Mouse (Mus musculus) left cerebral cortex, postnatal 4 days (tissue): Measurements from ENCODE around the gene Ruvbl2. TPM values are rescaled to one million over a fixed set of nuclear protein-coding genes. Genes with fewer than 3 reads are reported as not detected.

ENCODE experiments used
- DNase-seq: peaks from one replicate; pipeline ENCODE4 v3.0.0-alpha.2; 2022
- intact Hi-C: fragments of 180-260 bp; cut with DNase I; formaldehyde crosslinking; loops from one replicate; pipeline ENCODE4 v1.15.1; 2025
- total RNA-seq, 2 experiments: library from RNA; stranded (reverse); gene quantifications; 2 replicates each; pipeline ENCODE4 v1.2.3; 2021

Ruvbl2 gene
- total RNA-seq, 2 experiments from 2014 or later = 54.2 to 60.3 TPM

DNA sequence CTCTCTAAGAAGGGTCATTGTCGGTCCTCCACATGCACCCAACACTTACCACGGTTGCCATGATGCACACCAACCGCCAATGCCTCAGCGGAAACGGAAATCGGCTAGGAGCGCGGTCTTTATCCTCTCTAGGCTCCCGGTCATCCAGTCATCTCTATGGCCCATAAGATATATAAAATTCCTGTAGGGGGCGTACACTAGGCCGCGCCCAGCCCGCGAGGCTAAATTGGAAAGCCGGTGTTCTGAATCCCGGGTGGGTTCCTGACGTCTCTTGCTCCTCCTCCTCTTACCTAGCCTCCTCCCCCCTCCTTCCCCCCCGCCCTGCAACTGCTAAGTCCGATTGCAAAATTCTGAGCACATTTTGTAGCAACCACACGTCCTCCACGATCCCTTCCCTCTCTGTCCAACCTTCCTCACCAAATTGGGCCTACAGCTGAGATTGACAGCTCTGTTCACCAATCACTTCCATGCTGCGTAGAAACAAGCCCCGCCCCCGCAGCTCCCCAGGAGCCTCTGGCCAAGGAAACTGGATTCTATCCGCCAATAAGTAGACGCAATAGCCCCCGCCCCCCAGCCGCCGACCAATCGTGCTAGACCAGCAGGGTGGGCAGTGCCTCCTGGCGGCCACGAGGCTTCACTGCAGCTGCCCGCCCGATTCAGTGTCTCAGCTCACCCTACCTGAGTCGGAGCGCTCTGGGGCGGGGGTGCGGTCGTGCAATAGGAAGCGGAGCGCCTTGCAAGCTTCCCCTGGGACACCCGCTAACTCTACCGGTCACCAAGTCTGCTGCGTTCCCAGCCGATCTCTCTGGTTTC, 3.5 kb downstream of the Ruvbl2 start, which contains the start of gene Gys1:
Gene Gys1 (plus strand): TSS at position 642 of the 813 bp plus-strand sequence.
- peak; percentile 100 for DNase-seq

GRCm38 (mm10) chr7:45433835-45434202, 4.1 kb downstream of the Ruvbl2 start:
- intact Hi-C loops = no loop called here
- no peak for DNase-seq

More for the DNA sequence above, 3.5 kb downstream of the Ruvbl2 start, which contains the start of gene Gys1:
- intact Hi-C loops = no loop called here

GRCm38 (mm10) chr7:45426556-45426955, 11.3 kb downstream of the Ruvbl2 start:
- DNase-seq = no peak
- intact Hi-C loops = no loop called here

- DNase-seq = no peak
- intact Hi-C loops = no loop called here
These were observed 16.7 kb downstream of the Ruvbl2 start for GRCm38 (mm10) chr7:45421194-45421593.

GRCm38 (mm10) chr7:45420615-45420919, 17.3 kb downstream of the Ruvbl2 start, which contains the start of gene Lhb:
Gene Lhb (plus strand): TSS chr7:45420820.
- intact Hi-C loops = no loop called here
- no peak for DNase-seq

GRCm38 (mm10) chr7:45419859-45420614, 17.9 kb downstream of the Ruvbl2 start:
- DNase-seq = no peak
- intact Hi-C loops = no loop called here

DNA sequence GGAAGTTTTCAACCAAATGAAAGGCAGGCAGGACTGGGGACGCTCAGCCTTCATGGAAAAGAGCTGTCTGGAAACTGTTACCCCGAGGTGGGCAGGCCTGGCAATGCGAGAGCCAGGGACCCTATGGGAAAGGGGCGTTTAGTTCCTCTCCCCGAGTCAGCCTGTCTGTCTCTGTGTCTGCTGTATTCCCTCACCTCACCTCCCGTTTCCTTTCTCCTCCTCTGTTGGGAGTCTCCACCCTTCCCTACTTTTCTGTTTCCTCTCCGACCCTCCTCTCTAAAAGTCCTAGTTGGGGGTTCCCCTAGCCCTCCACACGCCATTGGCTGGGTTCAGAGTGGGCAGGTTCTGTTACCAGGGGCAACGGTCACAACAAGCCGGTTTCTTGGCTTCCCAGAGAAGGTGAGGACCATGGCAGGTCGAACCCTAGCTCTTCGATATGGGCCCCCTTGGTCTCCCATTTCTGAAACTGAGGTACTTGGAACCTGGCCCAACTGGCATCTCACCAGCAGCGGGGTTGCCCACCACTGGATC, 19.9 kb downstream of the Ruvbl2 start:
- intact Hi-C loops = no loop called here

GRCm38 (mm10) chr7:45415636-45416035, 22.3 kb downstream of the Ruvbl2 start:
- DNase-seq = no peak
- intact Hi-C loops = no loop called here

More for the DNA sequence above, 19.9 kb downstream of the Ruvbl2 start:
- DNase-seq = no peak

DNA sequence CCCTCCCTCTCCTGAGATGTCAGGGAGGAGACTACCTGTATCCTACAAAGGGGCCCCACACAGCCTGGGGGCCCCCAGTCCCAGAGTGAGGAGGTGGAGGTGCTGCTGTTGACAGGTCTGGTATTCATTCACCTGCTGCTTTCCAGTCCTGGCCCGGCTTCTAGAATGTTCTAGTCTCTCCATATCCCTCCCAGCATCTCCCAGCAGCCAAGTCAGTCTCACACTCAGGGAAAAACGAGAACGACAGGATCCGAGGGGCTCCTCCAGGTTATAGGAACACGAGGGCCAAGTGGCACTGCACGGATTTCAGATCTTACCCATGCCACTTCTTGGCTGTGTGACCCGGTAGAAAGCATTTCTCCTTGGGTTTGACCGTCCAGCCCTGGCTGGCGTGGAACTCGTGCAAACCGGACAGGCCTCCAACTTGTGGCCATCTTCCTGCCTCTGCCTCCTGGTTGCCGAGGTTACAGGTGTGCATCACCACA, 23.1 kb downstream of the Ruvbl2 start:
- intact Hi-C loops = no loop called here
- DNase-seq = no peak

DNA sequence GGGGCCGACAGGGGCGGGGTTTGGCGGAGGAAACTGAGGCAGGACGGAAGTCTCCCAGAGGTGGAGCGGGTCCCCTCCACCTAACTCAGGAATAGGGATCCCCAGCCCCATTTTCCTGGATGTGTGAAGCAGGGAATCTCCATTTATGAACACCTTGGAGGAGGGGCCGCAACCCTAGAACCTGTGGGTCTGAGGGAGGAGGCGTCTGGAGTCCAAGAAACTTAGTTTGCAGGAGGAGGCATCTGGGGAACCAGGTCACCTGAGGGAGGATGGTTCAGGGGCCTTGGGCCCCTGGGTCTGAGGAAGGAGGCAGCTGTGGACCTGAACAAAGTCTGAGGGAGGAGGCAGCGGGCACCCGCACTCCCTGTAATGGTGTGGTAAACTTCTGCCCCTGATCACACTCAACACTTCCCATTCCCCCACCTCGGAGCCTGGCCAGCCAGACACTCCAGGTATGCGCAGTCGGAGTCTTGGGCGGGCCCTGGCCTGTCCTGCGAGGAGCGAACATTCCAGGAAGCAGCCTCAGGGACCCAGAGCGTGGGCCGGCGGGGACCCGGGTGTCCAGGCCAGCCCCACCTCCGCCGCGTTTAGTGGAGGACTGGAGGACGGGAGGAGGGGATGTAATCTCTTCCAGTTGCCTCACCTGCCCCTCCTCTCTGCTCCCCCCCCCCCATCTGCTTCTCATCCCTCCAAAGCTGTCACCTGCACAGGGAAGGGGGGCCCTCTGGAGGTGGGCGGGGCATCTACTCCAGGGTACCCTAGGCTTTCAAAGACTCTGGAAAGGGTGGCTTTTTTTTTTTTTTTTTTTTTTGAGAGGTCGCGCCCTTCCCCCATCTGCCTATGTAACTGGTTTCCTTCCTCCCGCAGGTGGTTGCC, 23.8 kb downstream of the Ruvbl2 start:
- no peak for DNase-seq
- intact Hi-C loops = no loop called here

GRCm38 (mm10) chr7:45413113-45413863, 24.6 kb downstream of the Ruvbl2 start, which contains the start of gene Ntf5:
Gene Ntf5 (plus strand): TSS chr7:45413695.
- intact Hi-C loops = no loop called here
- no peak for DNase-seq

DNA sequence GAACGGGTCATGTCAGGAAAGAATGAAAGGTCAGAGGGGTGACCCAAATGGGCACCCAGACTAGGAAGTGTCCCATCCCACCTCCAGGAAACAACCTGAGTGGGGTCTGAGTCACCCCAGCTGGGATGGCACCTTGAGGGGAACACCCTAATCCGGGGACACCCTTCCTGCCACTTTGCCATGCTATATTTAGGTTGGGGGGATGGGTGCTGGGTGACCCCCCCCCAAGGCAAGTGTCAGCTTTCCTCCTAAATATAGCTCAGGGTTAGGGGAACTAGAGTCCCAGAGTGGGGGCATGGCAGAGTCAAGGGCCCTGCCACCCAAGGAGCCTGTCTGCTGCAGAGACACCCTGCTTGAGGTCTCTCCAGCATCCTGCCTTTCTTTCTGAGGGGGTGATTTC, 25.5 kb downstream of the Ruvbl2 start:
- no peak for DNase-seq
- intact Hi-C loops = no loop called here

- DNase-seq = no peak
- intact Hi-C loops = no loop called here
These were observed 28.3 kb downstream of the Ruvbl2 start for GRCm38 (mm10) chr7:45409497-45410163.

GRCm38 (mm10) chr7:45408949-45409348, 28.9 kb downstream of the Ruvbl2 start:
- DNase-seq = no peak
- intact Hi-C loops = no loop called here

- intact Hi-C loops = no loop called here
- DNase-seq = no peak
These were observed 29.5 kb downstream of the Ruvbl2 start for GRCm38 (mm10) chr7:45408351-45408750.

- intact Hi-C loops = no loop called here
These were observed 30.1 kb downstream of the Ruvbl2 start for GRCm38 (mm10) chr7:45407836-45408235.

DNA sequence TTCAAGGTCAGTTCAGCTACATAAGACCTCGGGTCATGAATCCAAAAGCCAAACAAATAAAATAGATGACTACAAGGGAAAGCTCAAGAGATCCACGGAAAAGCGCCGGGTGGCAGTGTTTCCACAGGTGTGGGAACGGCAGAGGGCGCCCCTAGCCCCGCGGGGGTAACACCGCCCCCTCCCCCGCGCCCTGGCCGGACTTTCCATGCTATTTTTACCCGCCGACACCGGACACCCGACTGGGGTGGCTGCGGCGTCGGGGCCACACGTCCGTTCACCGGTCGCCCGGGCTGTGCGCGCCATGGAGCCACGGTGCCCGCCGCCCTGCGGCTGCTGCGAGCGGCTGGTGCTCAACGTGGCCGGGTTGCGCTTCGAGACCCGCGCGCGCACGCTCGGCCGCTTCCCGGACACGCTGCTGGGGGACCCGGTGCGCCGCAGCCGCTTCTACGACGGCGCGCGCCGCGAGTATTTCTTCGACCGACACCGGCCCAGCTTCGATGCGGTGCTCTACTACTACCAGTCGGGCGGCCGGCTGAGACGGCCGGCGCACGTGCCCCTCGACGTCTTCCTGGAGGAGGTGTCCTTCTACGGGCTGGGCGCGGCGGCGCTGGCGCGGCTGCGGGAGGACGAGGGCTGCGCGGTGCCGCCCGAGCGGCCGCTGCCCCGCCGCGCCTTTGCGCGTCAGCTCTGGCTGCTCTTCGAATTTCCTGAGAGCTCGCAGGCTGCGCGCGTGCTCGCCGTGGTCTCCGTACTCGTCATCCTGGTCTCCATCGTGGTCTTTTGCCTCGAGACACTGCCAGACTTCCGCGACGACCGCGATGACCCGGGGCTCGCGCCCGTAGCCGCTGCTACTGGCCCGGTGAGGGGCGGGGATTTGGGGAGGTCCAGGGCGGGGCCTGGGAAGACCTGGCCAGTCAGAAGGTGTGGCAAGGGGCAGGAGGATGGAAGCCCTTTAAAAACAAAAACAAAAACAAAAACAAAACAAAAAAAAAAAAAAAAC, 31.4 kb downstream of the Ruvbl2 start:
- DNase-seq = no peak
- intact Hi-C loops = no loop called here

More at GRCm38 (mm10) chr7:45407836-45408235, 30.1 kb downstream of the Ruvbl2 start:
- DNase-seq = no peak
